Mouse (Mus musculus): ENCODE measurements at regions not wholly inside any gene's neighbourhood (a gene's known extent, or its start where the extent isn't known, plus 50 kb on each side); places are given as distances from the start of the nearest gene placed in this dataset.

DNA sequence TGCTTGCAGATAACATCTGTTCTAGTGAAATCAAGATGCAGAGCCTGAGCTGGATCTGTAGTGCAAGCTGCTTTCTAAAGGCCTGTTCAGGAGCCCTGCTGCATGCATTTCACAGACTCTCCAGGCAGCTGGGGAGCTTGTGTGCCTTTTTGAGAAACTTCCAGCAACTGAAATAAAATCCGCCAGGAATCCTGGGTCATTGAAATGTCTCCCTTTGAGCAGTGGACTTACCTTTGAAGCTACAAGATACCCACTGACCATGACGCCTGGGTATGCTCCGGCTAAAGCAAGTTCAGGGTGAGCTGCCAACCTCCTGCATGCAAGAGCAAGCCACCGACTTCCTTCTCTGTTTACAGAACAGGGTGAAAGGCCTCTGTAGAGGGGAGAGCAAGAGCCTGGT is 278.7 kb downstream of the Cenpw start:
- DNase-seq (ENCODE audit: low read depth, low spot score), result no peak

GRCm38 (mm10) chr10:29897780-29898363 is 302.5 kb downstream of the Cenpw start:
- DNase-seq (ENCODE audit: low read depth, low spot score), result no peak

- no peak for DNase-seq (ENCODE audit: low read depth, low spot score)
Observed at GRCm38 (mm10) chr10:29864566-29864965, 328.9 kb upstream of the Rspo3 start.

DNA sequence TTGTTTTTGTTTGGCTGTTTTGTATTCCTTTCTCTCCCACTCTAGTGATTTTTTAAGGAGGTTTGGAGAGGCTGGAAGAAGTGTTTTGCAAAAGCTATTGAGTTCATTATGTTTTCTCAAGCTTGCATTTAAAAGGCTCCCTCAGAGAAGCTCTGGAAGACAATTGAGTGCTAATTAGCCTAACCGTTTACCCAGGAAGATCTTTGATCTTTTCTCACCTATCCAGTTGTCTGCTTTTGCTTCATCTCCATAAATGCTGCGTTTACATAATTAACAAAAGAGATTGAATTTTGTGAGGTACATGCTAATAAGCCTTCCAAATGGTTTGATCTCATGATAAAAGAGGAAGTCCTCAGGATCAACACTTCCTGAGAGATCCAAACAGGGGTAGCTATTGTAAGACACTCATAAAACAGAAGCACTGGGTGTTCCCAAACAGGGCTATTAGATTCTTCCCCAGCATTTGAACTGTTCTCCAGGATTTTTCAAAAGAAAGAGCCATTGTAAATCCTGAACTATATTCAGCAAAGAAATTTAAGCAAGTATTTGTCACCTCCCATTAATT is 320.2 kb upstream of the Rspo3 start:
- DNase-seq (ENCODE audit: low read depth, low spot score), result no peak

DNA sequence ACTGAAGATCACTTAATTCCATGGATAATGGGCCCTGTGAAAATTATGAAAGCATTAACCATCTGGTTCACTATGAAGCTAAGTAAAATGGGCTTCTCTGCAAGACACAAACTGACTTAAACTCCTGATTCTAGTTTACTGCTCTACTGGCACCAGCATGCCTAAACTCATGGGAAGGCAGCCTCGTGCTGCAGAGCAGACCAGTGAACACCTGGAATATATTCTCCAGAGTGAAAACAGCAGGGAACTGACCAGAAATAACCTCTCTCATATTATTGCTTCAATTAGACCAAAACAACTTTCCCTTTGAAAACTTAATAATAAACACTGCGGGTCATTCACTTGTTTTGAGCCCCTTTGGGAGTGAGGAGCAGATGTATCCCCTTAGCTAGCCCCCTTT is 316.8 kb upstream of the Rspo3 start:
- no peak for DNase-seq (ENCODE audit: low read depth, low spot score)

GRCm38 (mm10) chr10:29824939-29825658 is 289.4 kb upstream of the Rspo3 start:
- DNase-seq (ENCODE audit: low read depth, low spot score), result no peak

DNA sequence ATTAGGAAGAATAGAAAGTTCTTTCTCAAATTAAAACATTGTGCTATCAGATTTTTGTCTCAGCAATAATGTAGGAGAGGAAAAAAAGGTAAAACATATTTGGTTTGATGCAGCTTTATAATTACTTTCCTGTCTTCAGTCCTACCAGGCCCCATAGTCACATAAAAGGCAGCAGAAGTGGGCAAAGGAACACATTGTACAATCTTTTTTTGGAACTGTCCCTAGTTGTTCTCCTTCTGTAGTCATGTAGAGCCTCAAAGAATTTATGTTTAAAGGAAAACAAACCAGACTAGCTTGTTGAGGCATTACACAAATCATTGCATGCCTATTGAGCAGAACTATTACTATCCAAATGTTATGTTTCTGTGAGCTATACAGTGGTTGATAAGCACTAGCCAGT is 288.7 kb upstream of the Rspo3 start:
- no peak for DNase-seq (ENCODE audit: low read depth, low spot score)

DNA sequence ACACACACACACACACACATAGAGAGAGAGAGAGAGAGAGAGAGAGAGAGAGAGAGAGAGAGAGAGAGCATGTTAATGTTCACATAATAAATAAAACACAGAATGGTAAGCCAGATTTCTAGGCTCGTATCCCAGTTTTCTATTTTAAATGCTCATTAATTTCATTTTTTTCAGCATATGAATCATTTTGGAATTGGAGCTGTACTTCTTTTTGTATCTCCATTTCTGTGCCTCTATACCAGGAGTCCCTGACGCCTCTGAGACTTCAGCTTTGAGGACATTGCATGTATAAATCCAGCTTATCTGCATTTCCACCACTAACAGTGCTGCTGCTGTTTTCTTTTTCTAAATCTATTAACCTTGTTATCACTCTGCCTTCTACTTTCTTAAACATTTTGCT is 287.5 kb upstream of the Rspo3 start:
- DNase-seq (ENCODE audit: low read depth, low spot score), result no peak

GRCm38 (mm10) chr10:29803915-29804545 is 268.4 kb upstream of the Rspo3 start:
- peak; percentile 20 for DNase-seq (ENCODE audit: low read depth, low spot score)

GRCm38 (mm10) chr10:29802637-29803036 is 267.0 kb upstream of the Rspo3 start:
- DNase-seq (ENCODE audit: low read depth, low spot score), result no peak

- no peak for DNase-seq (ENCODE audit: low read depth, low spot score)
Observed at GRCm38 (mm10) chr10:29794663-29795062, 259.0 kb upstream of the Rspo3 start.

DNA sequence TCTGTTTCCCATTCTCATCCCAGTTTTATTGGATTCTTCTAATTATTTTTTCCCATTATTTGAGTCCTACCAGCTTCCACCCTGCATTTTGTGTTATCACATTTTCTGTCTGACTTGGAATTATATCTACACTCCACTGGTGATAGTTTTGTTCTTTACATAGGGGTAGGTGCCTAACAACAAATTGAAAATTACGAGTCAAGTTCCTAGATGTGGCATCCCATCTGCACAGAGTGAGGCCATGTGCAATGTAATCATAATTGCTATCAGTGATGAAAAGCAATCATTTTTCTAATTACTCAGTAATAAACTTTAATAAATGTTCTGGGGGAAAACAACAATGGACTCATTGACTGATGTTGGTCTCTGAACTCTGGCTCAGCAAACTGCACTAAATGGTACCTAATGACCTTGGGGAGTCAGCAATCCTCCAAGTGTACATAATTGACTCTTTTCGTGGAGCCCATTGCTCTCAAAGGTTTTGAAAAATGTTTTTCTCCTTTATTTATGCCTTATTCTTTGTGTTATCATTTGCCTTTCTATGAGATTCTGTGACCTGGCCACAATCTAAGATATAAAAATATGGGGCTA is 250.6 kb upstream of the Rspo3 start:
- DNase-seq (ENCODE audit: low read depth, low spot score), result no peak

DNA sequence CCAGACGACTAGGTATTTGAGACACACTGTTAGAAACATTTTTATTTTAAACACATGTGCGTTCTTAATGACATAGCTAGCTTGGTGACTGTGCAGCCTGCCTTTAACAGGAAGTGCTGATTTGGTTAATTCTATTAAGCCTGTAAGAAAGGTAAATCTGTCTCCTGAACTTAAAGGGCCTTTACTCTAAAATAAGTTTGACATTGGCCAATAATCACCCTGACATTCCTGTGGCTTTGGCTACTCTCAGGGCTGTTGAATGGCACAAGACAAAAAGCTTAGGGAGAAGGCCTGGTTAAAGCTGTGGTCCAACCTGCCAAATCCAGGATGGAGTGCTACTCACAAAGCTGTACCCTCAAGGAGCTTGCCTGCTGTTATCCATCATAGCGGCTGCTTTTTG is 201.0 kb upstream of the Rspo3 start:
- DNase-seq (ENCODE audit: low read depth, low spot score), result no peak

GRCm38 (mm10) chr10:29725319-29725718 is 189.7 kb upstream of the Rspo3 start:
- no peak for DNase-seq (ENCODE audit: low read depth, low spot score)

- DNase-seq (ENCODE audit: low read depth, low spot score), result no peak
Observed at GRCm38 (mm10) chr10:29710967-29711366, 175.3 kb upstream of the Rspo3 start.

DNA sequence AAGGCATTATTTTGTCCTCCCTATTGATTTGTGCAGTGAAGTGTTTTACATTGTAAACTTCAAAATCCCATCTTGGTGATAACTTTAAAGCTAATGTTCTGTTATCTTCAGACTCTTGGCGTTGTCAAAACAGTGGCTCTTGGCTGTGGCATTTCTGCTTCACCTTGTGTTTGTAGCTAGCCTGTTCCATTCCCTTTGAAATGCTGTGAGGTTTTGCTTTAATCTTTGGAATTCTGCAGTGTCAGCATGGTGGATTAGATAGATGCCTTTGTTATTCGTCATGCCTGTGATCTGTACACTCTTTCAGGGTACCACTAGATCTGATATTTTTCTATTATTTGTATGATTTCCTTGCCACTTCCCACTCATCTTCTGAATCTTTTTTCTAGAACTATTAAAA is 173.0 kb upstream of the Rspo3 start:
- DNase-seq (ENCODE audit: low read depth, low spot score), result no peak

- DNase-seq (ENCODE audit: low read depth, low spot score), result no peak
Observed at GRCm38 (mm10) chr10:29693009-29693935, 157.6 kb upstream of the Rspo3 start.

DNA sequence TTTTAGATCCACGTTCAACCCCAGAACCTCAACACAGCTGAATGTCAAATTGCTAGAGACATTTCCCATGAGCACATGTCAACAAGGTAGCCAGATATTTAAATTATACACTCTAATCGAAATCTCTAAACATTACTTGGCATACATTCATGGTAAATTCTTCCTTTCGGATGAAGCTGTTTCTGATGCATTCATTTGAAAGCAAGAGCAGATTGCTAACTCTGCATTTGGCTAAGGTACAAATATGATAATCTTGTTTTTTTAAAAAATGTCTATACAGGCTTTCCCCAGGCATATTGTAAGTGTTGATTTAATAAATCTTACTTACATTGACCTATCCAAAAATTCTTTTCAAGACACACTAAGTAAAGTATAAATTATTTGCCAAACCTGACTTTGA is 153.9 kb upstream of the Rspo3 start:
- DNase-seq (ENCODE audit: low read depth, low spot score), result no peak

DNA sequence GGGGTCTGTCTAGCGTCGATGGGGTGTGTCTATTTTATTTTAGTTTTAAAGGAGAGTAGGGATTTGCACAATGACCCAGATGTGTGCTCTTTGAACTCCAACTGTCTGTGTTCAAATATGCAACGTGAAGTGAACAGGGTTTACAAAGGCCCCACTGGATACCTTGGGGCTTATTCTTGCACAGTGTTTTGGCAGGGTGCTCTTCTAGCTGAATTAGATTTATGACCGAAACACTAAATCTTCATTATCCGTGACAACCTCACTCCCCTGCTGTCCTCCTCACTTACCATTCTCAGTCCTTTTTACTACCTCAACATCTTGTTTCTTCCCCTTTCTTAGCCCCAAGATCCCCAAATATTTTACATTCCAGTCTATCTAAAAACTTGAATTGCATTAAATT is 151.3 kb upstream of the Rspo3 start:
- no peak for DNase-seq (ENCODE audit: low read depth, low spot score)

- no peak for DNase-seq (ENCODE audit: low read depth, low spot score)
Observed at GRCm38 (mm10) chr10:29674377-29674776, 138.7 kb upstream of the Rspo3 start.

DNA sequence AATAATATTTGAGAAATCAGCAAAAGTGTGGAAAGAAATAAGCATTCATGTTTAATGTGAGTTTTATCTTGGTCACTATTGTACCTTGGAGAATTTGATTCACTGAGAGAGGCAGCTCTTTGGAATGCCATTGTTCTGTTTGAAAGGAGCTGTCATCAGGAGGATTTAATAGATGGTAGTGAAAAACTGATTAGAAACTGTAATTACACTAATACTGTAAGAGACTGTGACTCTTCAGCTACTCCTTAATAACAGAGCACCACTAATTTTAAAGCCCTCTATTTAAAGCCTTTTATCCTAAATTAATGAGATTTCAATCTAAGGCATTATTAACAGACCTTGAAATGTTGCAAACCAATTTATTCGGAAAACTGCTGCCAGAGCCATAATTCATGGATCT is 126.1 kb upstream of the Rspo3 start:
- no peak for DNase-seq (ENCODE audit: low read depth, low spot score)
